Mouse (Mus musculus) mouse trophoblast stem cell (cell line): ENCODE results near the gene Mex3d.

Experiments used
- in situ Hi-C, 2 experiments: fragments of 300-500 bp; cut with MseI, MboI; formaldehyde crosslinking; loops; 2 replicates in 1 of 2; 3 replicates in 1 of 2; pipeline ENCODE4 v1.15.1; 2025

Mex3d gene

GRCm38 (mm10) chr10:80330888-80331287, 56.6 kb downstream of the Mex3d start:
- in situ Hi-C loops = no loop called here
